Mouse (Mus musculus) frontal cortex, adult (tissue): ENCODE measurements around the gene Tango6.

Experiments
- ATAC-seq: cut with Nextera tagmentation; 2 replicates; pipeline ENCODE4 v1.9.2; 2017; ENCODE audit warnings: mild to moderate bottlenecking, moderate library complexity, mixed read lengths; ENCODE audit not compliant: low TSS enrichment

Gene Tango6

GRCm38 (mm10) chr8:106817171-106817545, 134.3 kb downstream of the Tango6 start:
- ATAC-seq, result no peak

GRCm38 (mm10) chr8:106818626-106819515, 136.0 kb downstream of the Tango6 start:
- no peak for ATAC-seq

GRCm38 (mm10) chr8:106819581-106819980, 136.7 kb downstream of the Tango6 start:
- no peak for ATAC-seq

GRCm38 (mm10) chr8:106820553-106821515, 138.0 kb downstream of the Tango6 start:
- no peak for ATAC-seq

- no peak for ATAC-seq
Measured at GRCm38 (mm10) chr8:106828921-106829320, 146.1 kb downstream of the Tango6 start.

- no peak for ATAC-seq
Measured at GRCm38 (mm10) chr8:106829526-106830045, 146.7 kb downstream of the Tango6 start.

GRCm38 (mm10) chr8:106834899-106835298, 152.0 kb downstream of the Tango6 start:
- ATAC-seq, result no peak

GRCm38 (mm10) chr8:106836525-106836924, 153.7 kb downstream of the Tango6 start:
- ATAC-seq, result no peak

- ATAC-seq, result 0 out of 2 replicates have a peak, but pooled peaks have one; percentile 4
Measured at GRCm38 (mm10) chr8:106838803-106839202, 155.9 kb downstream of the Tango6 start.

- ATAC-seq, result peak; percentile 98
Measured at GRCm38 (mm10) chr8:106839209-106840001, 156.5 kb downstream of the Tango6 start.

- ATAC-seq, result no peak
Measured at GRCm38 (mm10) chr8:106850034-106850433, 167.2 kb downstream of the Tango6 start.

- ATAC-seq, result peak; percentile 50
Measured at GRCm38 (mm10) chr8:106854534-106855241, 171.8 kb downstream of the Tango6 start.

GRCm38 (mm10) chr8:106855242-106855562, 172.3 kb downstream of the Tango6 start:
- no peak for ATAC-seq

GRCm38 (mm10) chr8:106862845-106863244, 180.0 kb downstream of the Tango6 start:
- ATAC-seq, result no peak

- peak; percentile 36; the same call in 1 of the 2 replicates for ATAC-seq
Measured at GRCm38 (mm10) chr8:106865354-106865753, 182.5 kb downstream of the Tango6 start.

GRCm38 (mm10) chr8:106870051-106870450, 187.2 kb downstream of the Tango6 start, which contains the start of gene Has3:
TSS of gene Has3 (plus strand) at chr8:106870242.
- ATAC-seq, result peak; percentile 35; the same call in 1 of the 2 replicates

GRCm38 (mm10) chr8:106870537-106871327, 187.9 kb downstream of the Tango6 start:
- peak; percentile 80 for ATAC-seq

- ATAC-seq, result peak; percentile 28; the same call in 1 of the 2 replicates
Measured at GRCm38 (mm10) chr8:106871328-106871926, 188.6 kb downstream of the Tango6 start.

GRCm38 (mm10) chr8:106871931-106872371, 189.1 kb downstream of the Tango6 start:
- ATAC-seq, result peak; percentile 69
